Mouse (Mus musculus) heart, embryonic 12.5 days (tissue): ENCODE results near the gene Hsdl2. TPM values are rescaled to one million over a fixed set of nuclear protein-coding genes. Genes with fewer than 3 reads are reported as not detected.

ENCODE experiments used
- ATAC-seq: fragments of 200-750 bp; cut with Nextera tagmentation; 2 replicates; pipeline ENCODE4 v1.8.0; 2017; ENCODE audit warnings: moderate TSS enrichment, moderate library complexity; ENCODE audit not compliant: insufficient number of reproducible peaks, low FRiP score
- H3K27ac ChIP-seq: fragments of 300-500 bp; sonication (generic); 2 replicates; pipeline ENCODE4 v1.5.1; 2016; ENCODE audit warnings: mild to moderate bottlenecking, moderate library complexity; ENCODE audit not compliant: poor library complexity, severe bottlenecking
- H3K27me3 ChIP-seq: fragments of 300-500 bp; sonication (generic); replicated peaks from 2 replicates; pipeline ENCODE4 v1.6.1; 2016; ENCODE audit warnings: mild to moderate bottlenecking, moderate library complexity
- H3K36me3 ChIP-seq: fragments of 300-500 bp; sonication (generic); 2 replicates; pipeline ENCODE4 v1.6.1; 2016; ENCODE audit warnings: mild to moderate bottlenecking, moderate library complexity
- H3K4me1 ChIP-seq: fragments of 300-500 bp; sonication (generic); replicated peaks from 2 replicates; pipeline ENCODE4 v1.6.1; 2016; ENCODE audit warnings: mild to moderate bottlenecking
- H3K4me2 ChIP-seq: fragments of 300-500 bp; sonication (generic); 2 replicates; pipeline ENCODE4 v1.6.1; 2016; ENCODE audit warnings: mild to moderate bottlenecking, moderate library complexity
- H3K4me3 ChIP-seq: fragments of 300-500 bp; sonication (generic); 2 replicates; pipeline ENCODE4 v1.5.1; 2016; ENCODE audit warnings: mild to moderate bottlenecking
- H3K9ac ChIP-seq: fragments of 300-500 bp; sonication (generic); 2 replicates; pipeline ENCODE4 v1.6.1; 2016; ENCODE audit warnings: mild to moderate bottlenecking, moderate library complexity
- H3K9me3 ChIP-seq: fragments of 300-500 bp; sonication (generic); replicated peaks from 2 replicates; pipeline ENCODE4 v1.6.1; 2016; ENCODE audit warnings: mild to moderate bottlenecking, moderate library complexity
- WGBS: fragments of 180-500 bp; shearing (Covaris S2); methylation state at CpG from one replicate; pipeline ENCODE4 v1.1.7; 2016; 5-methylcytosine and 5-hydroxymethylcytosine counted together
- polyA plus RNA-seq: library from polyadenylated mRNA; unstranded; fragments of >200 nt; fragmentation: Nextera tagmentation; extraction: Ambion mirVana; gene quantifications from 2 replicates; pipeline ENCODE4 v1.2.1, GENCODE M21; 2016

Hsdl2 gene
- polyA plus RNA-seq, 1 experiment from 2014 or later, result 37.7 TPM

GRCm38 (mm10) chr4:59649119-59649518 lies 67.8 kb downstream of the Hsdl2 start:
- Histone ChIP-seq H3K27me3 (no peaks in the 10 kb centered on the region), H3K4me3 (no peak overlapping the region), H3K36me3 (no peaks in the 10 kb centered on the region), H3K9me3 (no peaks in the 10 kb centered on the region), H3K4me1 (peaks cover 11% of the 10 kb centered on the region; the same call in 1 of the 2 replicates), H3K4me2 (no peak overlapping the region), H3K9ac (no peak overlapping the region), H3K27ac (no peak overlapping the region)
- WGBS, result 62% methylated on average over 5 of the region's 5 CpGs
- ATAC-seq, result no peak

- Histone ChIP-seq H3K27ac (no peak overlapping the region), H3K36me3 (no peaks in the 10 kb centered on the region), H3K9ac (no peak overlapping the region), H3K27me3 (no peaks in the 10 kb centered on the region), H3K9me3 (no peaks in the 10 kb centered on the region), H3K4me1 (peaks cover 7% of the 10 kb centered on the region; the same call in 1 of the 2 replicates), H3K4me3 (no peak overlapping the region), H3K4me2 (no peak overlapping the region)
- 80% methylated on average over 1 of the region's 1 CpGs for WGBS
- no peak for ATAC-seq
Measured at GRCm38 (mm10) chr4:59652166-59652681, 70.9 kb downstream of the Hsdl2 start.

- H3K27me3 ChIP-seq, result no peaks in the 10 kb centered on the region
- no peak overlapping the region for H3K4me2 ChIP-seq
- peaks cover 7% of the 10 kb centered on the region; the same call in 1 of the 2 replicates for H3K4me1 ChIP-seq
- 79% methylated on average over 5 of the region's 5 CpGs for WGBS
- no peak for ATAC-seq
- H3K9ac ChIP-seq, result no peak overlapping the region
- no peak overlapping the region for H3K27ac ChIP-seq
- H3K9me3 ChIP-seq, result no peaks in the 10 kb centered on the region
- no peak overlapping the region for H3K4me3 ChIP-seq
- no peaks in the 10 kb centered on the region for H3K36me3 ChIP-seq
Measured at GRCm38 (mm10) chr4:59656061-59656642, 74.8 kb downstream of the Hsdl2 start.

GRCm38 (mm10) chr4:59662163-59662562 lies 80.8 kb downstream of the Hsdl2 start:
- ATAC-seq, result no peak
- no peak overlapping the region for H3K4me3 ChIP-seq
- peaks cover 4% of the 10 kb centered on the region for H3K9me3 ChIP-seq
- H3K9ac ChIP-seq, result no peak overlapping the region
- no peak overlapping the region for H3K27ac ChIP-seq
- H3K36me3 ChIP-seq, result peaks cover 5% of the 10 kb centered on the region
- H3K4me1 ChIP-seq, result peaks cover 11% of the 10 kb centered on the region
- 90% methylated on average over 1 of the region's 1 CpGs for WGBS
- no peak overlapping the region for H3K4me2 ChIP-seq
- H3K27me3 ChIP-seq, result no peaks in the 10 kb centered on the region

- peaks cover 4% of the 10 kb centered on the region for H3K9me3 ChIP-seq
- H3K9ac ChIP-seq, result no peak overlapping the region
- no peaks in the 10 kb centered on the region for H3K27me3 ChIP-seq
- no peak for ATAC-seq
- peaks cover 5% of the 10 kb centered on the region for H3K36me3 ChIP-seq
- no peak overlapping the region for H3K27ac ChIP-seq
- 85% methylated on average over 6 of the region's 6 CpGs for WGBS
- H3K4me2 ChIP-seq, result no peak overlapping the region
- peaks cover 21% of the 10 kb centered on the region for H3K4me1 ChIP-seq
- no peak overlapping the region for H3K4me3 ChIP-seq
Measured at GRCm38 (mm10) chr4:59663451-59663850, 82.1 kb downstream of the Hsdl2 start.

- H3K27ac ChIP-seq, result peak overlapping the region; percentile 39; the same call in 1 of the 2 replicates
- no peak overlapping the region for H3K4me2 ChIP-seq
- peaks cover 4% of the 10 kb centered on the region for H3K9me3 ChIP-seq
- no peaks in the 10 kb centered on the region for H3K27me3 ChIP-seq
- H3K4me1 ChIP-seq, result peaks cover 24% of the 10 kb centered on the region
- 53% methylated on average over 3 of the region's 3 CpGs for WGBS
- H3K36me3 ChIP-seq, result no peaks in the 10 kb centered on the region
- no peak overlapping the region for H3K9ac ChIP-seq
- ATAC-seq, result no peak
- H3K4me3 ChIP-seq, result no peak overlapping the region
Measured at GRCm38 (mm10) chr4:59666550-59667317, 85.4 kb downstream of the Hsdl2 start.

- no peaks in the 10 kb centered on the region for H3K27me3 ChIP-seq
- H3K9ac ChIP-seq, result no peak overlapping the region
- WGBS, result 66% methylated on average over 3 of the region's 3 CpGs
- no peak overlapping the region for H3K27ac ChIP-seq
- no peak overlapping the region for H3K4me2 ChIP-seq
- no peaks in the 10 kb centered on the region for H3K36me3 ChIP-seq
- H3K4me1 ChIP-seq, result peaks cover 24% of the 10 kb centered on the region
- no peak overlapping the region for H3K4me3 ChIP-seq
- no peak for ATAC-seq
- H3K9me3 ChIP-seq, result peaks cover 4% of the 10 kb centered on the region
Measured at GRCm38 (mm10) chr4:59668050-59668449, 86.7 kb downstream of the Hsdl2 start.

Other genes with a start within 250 kb of the Hsdl2 start
- gene Susd1, start 142.9 kb upstream of the Hsdl2 start, polyA plus RNA-seq, result 9.0 and 10.0 TPM in 2 replicates
- 45.3 and 46.4 TPM in 2 replicates for gene Ptbp3, start 32.2 kb upstream of the Hsdl2 start, polyA plus RNA-seq
- gene E130308A19Rik, start 44.6 kb downstream of the Hsdl2 start, polyA plus RNA-seq, result 30.1 and 30.2 TPM in 2 replicates
- 43.9 and 47.1 TPM in 2 replicates for gene Inip, start 220.0 kb downstream of the Hsdl2 start, polyA plus RNA-seq
- gene Snx30, start 224.3 kb downstream of the Hsdl2 start, polyA plus RNA-seq, result 7.5 and 8.6 TPM in 2 replicates